Mouse (Mus musculus): Measurements from ENCODE around the gene Wasf2.
A peak's percentile ranks its signal among the peaks of the same experiment; 100 is the strongest.

Gene Wasf2

GRCm38 (mm10) chr4:133202254-133202653 is 71.9 kb downstream of the Wasf2 start:
- DNase-seq (ENCODE audit: low spot score): no peak

GRCm38 (mm10) chr4:133203591-133203990 is 73.3 kb downstream of the Wasf2 start:
- no peak for DNase-seq (ENCODE audit: low spot score)

- DNase-seq (ENCODE audit: low spot score): no peak
Measured at GRCm38 (mm10) chr4:133204379-133204778, 74.1 kb downstream of the Wasf2 start.

GRCm38 (mm10) chr4:133209366-133209765 is 79.1 kb downstream of the Wasf2 start:
- no peak for DNase-seq (ENCODE audit: low spot score)

GRCm38 (mm10) chr4:133210023-133210787 is 79.9 kb downstream of the Wasf2 start:
- DNase-seq (ENCODE audit: low spot score): no peak

GRCm38 (mm10) chr4:133210788-133211390 is 80.6 kb downstream of the Wasf2 start:
- DNase-seq (ENCODE audit: low spot score): no peak

GRCm38 (mm10) chr4:133211751-133212561 is 81.7 kb downstream of the Wasf2 start, which contains the start of the genes Cd164l2 and Gpr3:
TSS of gene Cd164l2 (plus strand) at chr4:133212131.
TSS of gene Gpr3 (minus strand) at chr4:133212536.
- DNase-seq (ENCODE audit: low spot score): no peak

GRCm38 (mm10) chr4:133212562-133213267 is 82.4 kb downstream of the Wasf2 start:
- DNase-seq (ENCODE audit: low spot score): peak; percentile 66

- no peak for DNase-seq (ENCODE audit: low spot score)
Measured at GRCm38 (mm10) chr4:133213268-133213590, 82.9 kb downstream of the Wasf2 start.

- no peak for DNase-seq (ENCODE audit: low spot score)
Measured at GRCm38 (mm10) chr4:133213661-133214060, 83.4 kb downstream of the Wasf2 start.

GRCm38 (mm10) chr4:133217641-133218040 is 87.3 kb downstream of the Wasf2 start:
- DNase-seq (ENCODE audit: low spot score): no peak

- no peak for DNase-seq (ENCODE audit: low spot score)
Measured at GRCm38 (mm10) chr4:133218745-133219144, 88.4 kb downstream of the Wasf2 start.

- DNase-seq (ENCODE audit: low spot score): no peak
Measured at GRCm38 (mm10) chr4:133220656-133221055, 90.4 kb downstream of the Wasf2 start.

- DNase-seq (ENCODE audit: low spot score): no peak
Measured at GRCm38 (mm10) chr4:133221701-133222100, 91.4 kb downstream of the Wasf2 start.

- DNase-seq (ENCODE audit: low spot score): no peak
Measured at GRCm38 (mm10) chr4:133223875-133224274, 93.6 kb downstream of the Wasf2 start.

GRCm38 (mm10) chr4:133226073-133226472 is 95.8 kb downstream of the Wasf2 start:
- no peak for DNase-seq (ENCODE audit: low spot score)

- DNase-seq (ENCODE audit: low spot score): no peak
Measured at GRCm38 (mm10) chr4:133227636-133228035, 97.3 kb downstream of the Wasf2 start.

- no peak for DNase-seq (ENCODE audit: low spot score)
Measured at GRCm38 (mm10) chr4:133229582-133229981, 99.3 kb downstream of the Wasf2 start.

- DNase-seq (ENCODE audit: low spot score): no peak
Measured at GRCm38 (mm10) chr4:133233285-133233976, 103.1 kb downstream of the Wasf2 start.

GRCm38 (mm10) chr4:133234771-133235170 is 104.5 kb downstream of the Wasf2 start:
- no peak for DNase-seq (ENCODE audit: low spot score)

GRCm38 (mm10) chr4:133235415-133235814 is 105.1 kb downstream of the Wasf2 start:
- DNase-seq (ENCODE audit: low spot score): no peak

- no peak for DNase-seq (ENCODE audit: low spot score)
Measured at GRCm38 (mm10) chr4:133237911-133238310, 107.6 kb downstream of the Wasf2 start.

Measured in left cerebral cortex, adult 11 months (tissue).